Mouse (Mus musculus) left cerebral cortex, adult 2 months (tissue): ENCODE measurements around the gene Ifitm5. TPM values are rescaled to one million over a fixed set of nuclear protein-coding genes. Genes with fewer than 3 reads are reported as not detected.

ENCODE experiments used
- DNase-seq, 2 experiments: peaks; one replicate each; pipeline ENCODE4 v3.0.0; 2021 to 2022; ENCODE audit warnings: low spot score in 2 of 2, mixed read lengths in 1 of 2; ENCODE audit errors: extremely low spot score in 1 of 2
- H3K27ac ChIP-seq: fragments of 200-600 bp; 2 replicates; pipeline ENCODE4 v1.8.1; 2022
- H3K4me3 ChIP-seq: fragments of 200-600 bp; 2 replicates; pipeline ENCODE4 v1.8.1; 2022
- CTCF ChIP-seq: fragments of 200-600 bp; IDR thresholded peaks from 2 replicates; pipeline ENCODE4 v1.8.1; 2022; ENCODE audit warnings: antibody characterized with exemption, mild to moderate bottlenecking, moderate library complexity
- intact Hi-C: fragments of 180-260 bp; cut with DNase I; formaldehyde crosslinking; loops from one replicate; pipeline ENCODE4 v1.15.1; 2025
- total RNA-seq, 2 experiments: library from RNA; stranded (reverse); gene quantifications; 2 replicates each; pipeline ENCODE4 v1.2.3; 2021

The Ifitm5 gene
- total RNA-seq, 2 experiments from 2014 or later = not detected

DNA sequence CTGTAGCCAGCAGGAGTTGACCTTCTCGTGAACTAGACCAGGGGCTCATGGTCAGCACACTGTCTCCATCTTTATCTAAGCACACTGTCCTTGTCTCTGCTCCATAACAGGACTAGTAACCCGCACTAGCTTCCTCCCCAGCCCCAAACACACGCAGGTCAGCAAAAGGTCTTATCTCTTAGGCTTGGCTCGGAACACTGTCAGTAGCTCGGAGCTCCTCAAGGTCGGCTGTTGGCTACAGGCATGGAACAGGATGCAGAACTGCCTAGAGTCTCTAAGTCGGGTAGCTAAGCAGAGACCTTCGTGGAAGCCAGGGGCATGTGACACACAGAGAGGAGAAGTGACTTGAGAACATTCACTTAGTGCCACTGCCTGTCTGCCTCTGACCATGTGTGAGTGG lies 1.9 kb downstream of the Ifitm5 start:
- intact Hi-C loops = no loop called here

GRCm38 (mm10) chr7:140946980-140947379 lies 3.1 kb downstream of the Ifitm5 start:
- no peak overlapping the region for H3K27ac ChIP-seq
- no peak for DNase-seq
- no peak for TF ChIP-seq CTCF
- H3K4me3 ChIP-seq = no peak overlapping the region
- intact Hi-C loops = no loop called here

More for the DNA sequence above, 1.9 kb downstream of the Ifitm5 start:
- Histone ChIP-seq H3K4me3 (no peak overlapping the region), H3K27ac (no peak overlapping the region)
- no peak for TF ChIP-seq CTCF
- no peak for DNase-seq

- intact Hi-C loops = no loop called here
Observed at GRCm38 (mm10) chr7:140946311-140946710, 3.8 kb downstream of the Ifitm5 start.

DNA sequence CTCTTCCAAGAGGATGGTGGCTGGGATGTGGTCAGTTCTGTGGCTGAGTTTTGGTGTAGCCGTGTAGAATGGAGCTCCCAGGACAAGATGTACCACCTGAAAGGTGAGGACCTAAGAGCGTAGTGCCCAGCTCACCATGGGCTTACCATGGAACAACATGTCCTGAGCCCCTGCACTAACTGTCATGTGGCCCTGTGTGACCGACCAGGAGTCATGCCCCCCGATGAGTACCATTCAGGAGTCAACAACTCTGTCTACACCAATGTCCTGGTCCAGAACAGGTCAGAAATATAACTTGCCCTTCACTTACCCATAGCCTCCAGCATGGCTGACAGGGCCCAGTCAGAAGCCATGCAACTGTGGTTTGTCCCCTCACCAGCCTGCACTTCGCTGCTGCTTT lies 4.8 kb downstream of the Ifitm5 start:
- Histone ChIP-seq H3K4me3 (no peak overlapping the region), H3K27ac (no peak overlapping the region)
- DNase-seq = no peak
- intact Hi-C loops = no loop called here
- no peak for TF ChIP-seq CTCF

More at GRCm38 (mm10) chr7:140946311-140946710, 3.8 kb downstream of the Ifitm5 start:
- no peak overlapping the region for H3K27ac ChIP-seq
- no peak overlapping the region for H3K4me3 ChIP-seq
- no peak for TF ChIP-seq CTCF
- DNase-seq = no peak

- DNase-seq = no peak
- intact Hi-C loops = no loop called here
- TF ChIP-seq CTCF = no peak
- Histone ChIP-seq H3K4me3 (no peak overlapping the region), H3K27ac (no peak overlapping the region)
Observed at GRCm38 (mm10) chr7:140944236-140944635, 5.9 kb downstream of the Ifitm5 start.

- H3K27ac ChIP-seq = no peak overlapping the region
- no peak for DNase-seq
- intact Hi-C loops = no loop called here
- TF ChIP-seq CTCF = no peak
- no peak overlapping the region for H3K4me3 ChIP-seq
Observed at GRCm38 (mm10) chr7:140943356-140943755, 6.7 kb downstream of the Ifitm5 start.

- intact Hi-C loops = no loop called here
- Histone ChIP-seq H3K4me3 (no peak overlapping the region), H3K27ac (no peak overlapping the region)
- no peak for DNase-seq
- no peak for TF ChIP-seq CTCF
Observed at GRCm38 (mm10) chr7:140942811-140943210, 7.3 kb downstream of the Ifitm5 start.

DNA sequence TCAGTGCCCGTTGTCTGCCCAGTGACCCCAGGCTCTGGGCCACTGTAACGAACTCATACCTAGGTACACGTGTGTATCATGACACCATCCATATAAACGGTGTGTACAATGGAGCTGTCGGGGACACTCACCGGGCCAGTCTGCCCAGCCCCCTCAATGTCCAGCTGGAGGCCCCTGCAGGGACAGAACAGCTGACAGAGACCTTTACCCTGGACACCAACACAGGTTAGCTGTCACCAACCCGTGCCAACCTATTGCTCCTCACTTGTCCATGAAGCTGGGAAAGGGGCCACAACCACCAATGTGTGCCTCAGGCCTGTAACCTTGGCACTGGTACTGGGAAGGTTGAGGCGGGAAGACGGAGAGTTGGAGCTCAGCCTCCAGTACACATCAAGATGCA lies 7.8 kb downstream of the Ifitm5 start:
- DNase-seq = no peak
- intact Hi-C loops = no loop called here
- no peak for TF ChIP-seq CTCF
- peak overlapping the region; percentile 84 for H3K27ac ChIP-seq
- H3K4me3 ChIP-seq = peak overlapping the region; percentile 51

- H3K4me3 ChIP-seq = peak within 1 kb of the TSS; percentile 51
- peak; percentile 44 to 52 for DNase-seq
- intact Hi-C loops = no loop called here
- TF ChIP-seq CTCF = peak; percentile 87
- peak within 1 kb of the TSS; percentile 84 for H3K27ac ChIP-seq
Observed at GRCm38 (mm10) chr7:140941222-140942051, 8.7 kb downstream of the Ifitm5 start, which contains the start of gene Pgghg. Gene Pgghg, plus strand, starts transcription at chr7:140941391.

DNA sequence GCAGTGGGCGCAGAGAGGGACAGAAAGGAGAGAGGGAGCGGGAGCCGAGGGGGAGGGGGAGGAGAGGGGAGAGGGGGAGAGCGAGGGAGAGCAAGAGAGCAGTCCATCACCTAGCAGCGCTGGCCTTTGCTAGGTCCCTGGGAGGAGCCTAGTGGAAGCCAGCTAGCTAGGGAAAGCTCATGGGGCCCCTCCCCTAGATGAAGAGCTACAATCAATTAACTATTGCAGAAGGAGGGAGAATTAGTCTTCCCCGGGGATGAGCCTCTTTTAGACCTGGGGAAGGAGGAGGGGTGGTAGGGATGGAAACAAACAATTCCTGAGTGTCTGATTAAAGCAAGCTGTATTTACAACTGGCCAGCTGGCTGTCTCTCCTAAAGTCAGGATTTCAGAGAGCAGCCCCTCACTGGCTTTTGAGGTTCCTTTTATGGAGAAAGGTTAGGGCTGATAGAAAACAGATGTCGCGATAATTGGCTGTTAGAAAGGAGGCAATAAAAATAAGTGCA lies 10.4 kb downstream of the Ifitm5 start:
- no peak for TF ChIP-seq CTCF
- no peak overlapping the region for H3K27ac ChIP-seq
- no peak overlapping the region for H3K4me3 ChIP-seq
- no peak for DNase-seq
- intact Hi-C loops = no loop called here

GRCm38 (mm10) chr7:140938896-140939295 lies 11.2 kb downstream of the Ifitm5 start:
- no peak overlapping the region for H3K27ac ChIP-seq
- intact Hi-C loops = no loop called here
- TF ChIP-seq CTCF = no peak
- no peak for DNase-seq
- H3K4me3 ChIP-seq = no peak overlapping the region

DNA sequence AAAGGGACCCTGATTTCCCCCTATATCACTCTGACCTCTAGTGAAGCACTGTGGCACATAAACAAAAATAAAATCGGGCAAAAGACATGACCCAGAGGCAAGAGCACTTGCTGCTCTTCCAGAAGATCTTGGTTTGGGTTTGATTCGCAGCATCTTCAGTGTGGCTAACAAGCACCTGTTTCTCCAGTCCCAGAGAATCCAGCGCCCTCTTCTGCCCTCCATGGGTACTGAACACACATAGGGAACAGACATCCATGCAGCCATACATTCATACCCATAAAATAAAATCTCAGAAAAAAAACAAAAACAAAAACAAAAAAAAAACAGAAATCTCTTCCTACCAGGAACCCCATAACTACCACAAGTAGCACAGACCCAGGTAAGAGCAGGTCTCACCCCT lies 11.7 kb downstream of the Ifitm5 start:
- Histone ChIP-seq H3K4me3 (no peak overlapping the region), H3K27ac (no peak overlapping the region)
- DNase-seq = no peak
- no peak; the same call in 1 of the 2 replicates for TF ChIP-seq CTCF
- intact Hi-C loops = no loop called here

- no peak for TF ChIP-seq CTCF
- DNase-seq = no peak
- Histone ChIP-seq H3K27ac (no peak overlapping the region), H3K4me3 (no peak overlapping the region)
- intact Hi-C loops = no loop called here
Observed at GRCm38 (mm10) chr7:140927181-140927580, 22.9 kb downstream of the Ifitm5 start.
